Mouse (Mus musculus) hindbrain, embryonic 12.5 days (tissue): ENCODE data around the gene Zeb2. TPM values are rescaled to one million over a fixed set of nuclear protein-coding genes. Genes with fewer than 3 reads are reported as not detected.

Experiments
- ATAC-seq: fragments of 200-750 bp; cut with Nextera tagmentation; 2 replicates; pipeline ENCODE4 v1.8.0; 2017; ENCODE audit warnings: moderate TSS enrichment; ENCODE audit not compliant: low FRiP score
- H3K27ac ChIP-seq: fragments of 300-500 bp; sonication (generic); 2 replicates; pipeline ENCODE4 v1.5.1; 2016; ENCODE audit warnings: mild to moderate bottlenecking
- H3K27me3 ChIP-seq: fragments of 300-500 bp; sonication (generic); 2 replicates; pipeline ENCODE4 v1.6.1; 2016; ENCODE audit warnings: mild to moderate bottlenecking
- H3K36me3 ChIP-seq: fragments of 300-500 bp; sonication (generic); 2 replicates; pipeline ENCODE4 v1.6.1; 2016; ENCODE audit warnings: mild to moderate bottlenecking
- H3K4me1 ChIP-seq: fragments of 300-500 bp; sonication (generic); 2 replicates; pipeline ENCODE4 v1.6.1; 2016
- H3K4me2 ChIP-seq: fragments of 300-500 bp; sonication (generic); replicated peaks from 2 replicates; pipeline ENCODE4 v1.6.1; 2016; ENCODE audit warnings: mild to moderate bottlenecking
- H3K4me3 ChIP-seq: fragments of 300-500 bp; sonication (generic); 2 replicates; pipeline ENCODE4 v1.5.1; 2016; ENCODE audit warnings: mild to moderate bottlenecking
- H3K9ac ChIP-seq: fragments of 300-500 bp; sonication (generic); 2 replicates; pipeline ENCODE4 v1.6.1; 2016; ENCODE audit warnings: mild to moderate bottlenecking, moderate library complexity
- H3K9me3 ChIP-seq: fragments of 300-500 bp; sonication (generic); replicated peaks from 2 replicates; pipeline ENCODE4 v1.6.1; 2016; ENCODE audit warnings: mild to moderate bottlenecking
- WGBS: fragments of 180-500 bp; shearing (Covaris S2); methylation state at CpG from one replicate; pipeline ENCODE4 v1.1.7; 2016; 5-methylcytosine and 5-hydroxymethylcytosine counted together
- polyA plus RNA-seq: library from polyadenylated mRNA; unstranded; fragments of >200 nt; fragmentation: Nextera tagmentation; extraction: Ambion mirVana; gene quantifications from 2 replicates; pipeline ENCODE4 v1.2.1, GENCODE M21; 2016

Gene Zeb2
- polyA plus RNA-seq, 1 experiment from 2014 or later = 47.3 TPM

DNA sequence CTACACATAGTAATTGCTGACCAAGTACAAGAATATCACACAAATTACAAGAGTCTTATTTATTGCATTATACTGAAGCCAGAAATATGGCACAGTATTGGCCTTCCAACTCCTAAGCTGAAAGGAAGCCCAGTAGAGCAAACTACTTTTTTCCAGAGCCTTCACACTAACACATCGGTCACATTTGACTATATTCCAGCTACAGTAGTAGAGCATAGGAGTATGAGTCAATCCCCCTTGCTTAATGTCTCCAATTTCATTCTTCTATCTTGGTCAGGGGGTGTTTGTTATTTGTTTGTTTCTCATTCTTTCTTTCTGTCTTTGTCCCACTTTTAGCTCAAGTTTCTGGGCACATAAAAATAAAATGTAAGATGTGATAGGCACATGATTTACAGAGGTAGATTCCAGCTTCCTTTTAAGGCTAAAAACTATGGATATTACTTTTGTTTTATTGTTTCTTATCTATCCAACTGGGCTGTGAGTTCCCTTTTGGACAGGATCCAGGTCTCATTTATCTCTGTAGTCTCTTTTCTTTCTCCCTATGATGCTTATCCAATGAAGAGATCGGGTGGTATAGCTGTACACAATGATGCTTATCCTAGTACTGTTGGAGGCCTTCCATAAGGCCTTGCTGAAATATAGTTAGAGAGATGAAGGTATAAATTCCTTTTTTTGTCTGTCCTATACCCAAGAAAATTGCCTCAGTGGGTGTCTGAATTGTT, 151.2 kb downstream of the Zeb2 start:
- H3K4me2 ChIP-seq = no peak overlapping the region
- no peak for ATAC-seq

DNA sequence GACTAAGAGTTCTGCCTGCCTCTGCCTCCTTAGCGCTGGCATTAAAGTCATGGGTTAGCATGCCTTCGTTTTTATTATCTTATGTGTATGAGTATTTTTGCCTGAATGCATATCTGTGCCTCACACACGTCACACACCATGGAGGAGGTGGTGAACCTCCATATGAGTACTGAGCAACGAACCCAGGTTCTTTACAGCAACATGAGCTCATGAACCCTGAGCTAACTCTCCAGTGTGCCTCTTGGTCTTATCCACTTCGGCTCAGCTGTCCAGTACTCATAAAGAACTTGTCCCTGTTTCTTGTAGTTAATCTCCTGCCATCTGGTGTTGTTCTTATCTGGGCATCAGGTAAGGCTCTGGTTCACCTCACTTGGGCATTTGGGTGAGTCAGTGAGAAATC, 154.6 kb downstream of the Zeb2 start:
- H3K36me3 ChIP-seq = no peaks in the 10 kb centered on the region
- H3K9ac ChIP-seq = no peak overlapping the region
- H3K27ac ChIP-seq = no peak overlapping the region
- no peaks in the 10 kb centered on the region for H3K9me3 ChIP-seq
- H3K27me3 ChIP-seq = no peaks in the 10 kb centered on the region
- WGBS = 94% methylated on average over 5 of the region's 5 CpGs
- H3K4me1 ChIP-seq = no peaks in the 10 kb centered on the region
- no peak overlapping the region for H3K4me3 ChIP-seq
- ATAC-seq = no peak
- H3K4me2 ChIP-seq = no peak overlapping the region

More for the DNA sequence above, 151.2 kb downstream of the Zeb2 start:
- Histone ChIP-seq H3K27me3 (no peaks in the 10 kb centered on the region), H3K4me3 (no peak overlapping the region), H3K4me1 (no peaks in the 10 kb centered on the region), H3K9ac (no peak overlapping the region), H3K36me3 (no peaks in the 10 kb centered on the region), H3K9me3 (no peaks in the 10 kb centered on the region), H3K27ac (no peak overlapping the region)
- 86% methylated on average over 2 of the region's 2 CpGs for WGBS

DNA sequence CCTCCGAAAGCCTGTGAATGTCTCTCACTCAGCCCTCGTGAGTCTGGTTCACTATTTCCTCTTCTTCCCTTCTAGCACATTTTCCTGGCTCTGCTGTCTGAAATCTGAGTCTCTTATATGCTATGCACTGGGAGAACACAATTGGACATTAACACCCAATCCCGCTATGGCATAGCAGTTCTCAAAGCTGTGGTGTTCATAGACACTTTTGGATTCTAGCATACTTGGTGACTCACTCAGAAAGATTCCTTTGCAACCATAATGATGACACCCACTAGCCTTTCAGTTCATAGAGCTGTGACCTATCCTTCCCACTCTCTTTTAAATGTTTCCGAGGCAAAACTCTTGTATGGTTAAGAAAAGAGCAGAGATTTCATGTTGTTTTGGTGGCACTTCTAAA, 156.0 kb downstream of the Zeb2 start:
- H3K4me2 ChIP-seq = no peak overlapping the region
- H3K27ac ChIP-seq = no peak overlapping the region
- no peak overlapping the region for H3K9ac ChIP-seq
- no peaks in the 10 kb centered on the region for H3K4me1 ChIP-seq
- H3K9me3 ChIP-seq = no peaks in the 10 kb centered on the region
- H3K27me3 ChIP-seq = no peaks in the 10 kb centered on the region
- H3K4me3 ChIP-seq = no peak overlapping the region
- WGBS = 87% methylated on average over 4 of the region's 4 CpGs
- H3K36me3 ChIP-seq = no peaks in the 10 kb centered on the region
- no peak for ATAC-seq

DNA sequence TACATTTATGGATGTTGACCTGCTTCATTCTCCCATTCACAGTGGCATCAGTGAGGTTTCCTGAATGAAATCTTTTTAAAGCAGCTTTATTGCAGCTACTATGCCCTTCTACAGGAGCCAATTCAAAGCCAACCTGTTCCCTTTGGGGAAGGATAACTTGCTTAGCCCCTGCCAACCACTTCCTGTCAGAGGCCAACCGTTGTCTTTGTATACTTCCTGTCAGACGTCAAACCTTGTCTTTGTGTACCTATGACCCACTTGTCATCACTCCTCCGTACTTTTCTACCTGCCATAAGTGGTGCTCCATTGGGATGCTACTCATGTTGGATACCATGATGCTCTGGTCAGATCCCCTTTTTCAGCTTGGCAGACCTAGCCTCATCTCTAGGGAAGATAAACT, 156.6 kb downstream of the Zeb2 start:
- Histone ChIP-seq H3K27ac (no peak overlapping the region), H3K36me3 (no peaks in the 10 kb centered on the region), H3K9me3 (no peaks in the 10 kb centered on the region), H3K4me2 (no peak overlapping the region), H3K4me1 (no peaks in the 10 kb centered on the region), H3K27me3 (no peaks in the 10 kb centered on the region), H3K4me3 (no peak overlapping the region), H3K9ac (no peak overlapping the region)
- no peak for ATAC-seq
- WGBS = 86% methylated on average over 3 of the region's 3 CpGs

DNA sequence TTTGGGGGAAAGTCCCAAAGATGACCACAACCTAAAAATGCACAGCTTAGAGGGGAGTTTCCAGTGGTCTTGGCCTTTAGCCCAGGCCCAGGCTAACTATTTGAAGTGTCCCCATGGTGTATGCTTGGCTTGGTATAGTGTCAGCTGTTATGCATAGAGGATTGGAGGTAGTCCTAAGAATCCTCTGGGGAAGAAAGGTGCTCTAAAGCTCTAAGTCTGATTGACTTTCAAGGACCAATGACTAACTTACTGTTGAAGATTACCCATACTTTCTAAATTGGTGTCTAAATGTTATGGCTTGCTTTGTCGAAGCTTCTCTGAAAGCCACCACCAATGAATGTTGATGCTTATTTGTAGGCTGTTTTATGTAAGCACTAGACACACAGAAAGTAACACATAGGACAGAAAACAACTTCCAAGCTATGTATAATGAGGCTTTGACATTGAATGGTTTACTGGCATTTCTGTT, 159.8 kb downstream of the Zeb2 start:
- Histone ChIP-seq H3K4me2 (no peak overlapping the region), H3K4me1 (0 out of 2 replicates have a peak, but pooled peaks cover 4% of the 10 kb centered on the region), H3K9ac (no peak overlapping the region), H3K9me3 (no peaks in the 10 kb centered on the region), H3K36me3 (no peaks in the 10 kb centered on the region), H3K27me3 (no peaks in the 10 kb centered on the region), H3K4me3 (no peak overlapping the region), H3K27ac (no peak overlapping the region)
- WGBS = 89% methylated on average over 1 of the region's 1 CpGs
- no peak for ATAC-seq

DNA sequence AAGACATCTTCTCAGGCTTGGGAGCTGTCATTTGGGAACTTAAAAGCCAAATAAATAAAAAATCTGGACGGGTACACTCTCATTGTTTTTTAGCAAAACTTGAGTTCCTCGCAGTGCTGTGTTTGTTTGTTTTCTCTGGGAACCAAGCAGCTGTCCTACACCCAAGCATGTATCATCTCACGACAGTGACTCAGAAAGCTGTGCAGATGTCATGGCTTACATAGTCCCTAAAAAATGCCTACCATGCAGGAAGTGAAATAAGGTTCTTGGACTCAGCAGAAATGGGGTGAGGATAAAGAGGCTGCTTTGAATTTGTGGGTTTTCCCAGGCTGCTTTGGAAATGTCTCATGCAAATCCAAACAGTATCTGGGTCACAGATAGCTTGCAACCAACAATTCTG, 161.0 kb downstream of the Zeb2 start:
- H3K4me3 ChIP-seq = no peak overlapping the region
- H3K9me3 ChIP-seq = no peaks in the 10 kb centered on the region
- ATAC-seq = no peak
- no peak overlapping the region for H3K27ac ChIP-seq
- H3K9ac ChIP-seq = no peak overlapping the region
- H3K27me3 ChIP-seq = no peaks in the 10 kb centered on the region
- no peak overlapping the region for H3K4me2 ChIP-seq
- H3K4me1 ChIP-seq = 0 out of 2 replicates have a peak, but pooled peaks cover 4% of the 10 kb centered on the region
- WGBS = 49% methylated on average over 3 of the region's 3 CpGs
- no peaks in the 10 kb centered on the region for H3K36me3 ChIP-seq

DNA sequence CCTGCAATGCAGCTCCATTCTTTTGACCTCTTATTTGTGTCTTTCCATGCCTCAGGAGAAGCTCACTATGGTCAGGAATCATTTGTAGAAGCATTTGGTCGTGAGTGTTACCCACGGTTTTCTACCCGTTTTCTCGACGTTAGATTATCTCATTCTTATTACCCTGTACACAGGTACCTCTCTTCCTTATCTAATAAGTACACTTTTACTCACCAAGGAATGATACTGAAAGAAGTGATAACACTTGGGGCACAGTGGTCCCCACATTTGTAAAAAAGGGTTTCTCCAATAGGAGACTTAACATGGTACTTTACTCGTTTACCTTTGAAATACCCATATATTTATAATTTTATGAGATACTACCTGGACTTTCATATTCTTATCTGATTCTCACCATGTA, 161.7 kb downstream of the Zeb2 start:
- Histone ChIP-seq H3K9me3 (no peaks in the 10 kb centered on the region), H3K27ac (no peak overlapping the region), H3K4me1 (0 out of 2 replicates have a peak, but pooled peaks cover 4% of the 10 kb centered on the region), H3K4me3 (no peak overlapping the region), H3K9ac (no peak overlapping the region), H3K27me3 (no peaks in the 10 kb centered on the region), H3K4me2 (no peak overlapping the region), H3K36me3 (no peaks in the 10 kb centered on the region)
- 91% methylated on average over 6 of the region's 6 CpGs for WGBS
- no peak for ATAC-seq

DNA sequence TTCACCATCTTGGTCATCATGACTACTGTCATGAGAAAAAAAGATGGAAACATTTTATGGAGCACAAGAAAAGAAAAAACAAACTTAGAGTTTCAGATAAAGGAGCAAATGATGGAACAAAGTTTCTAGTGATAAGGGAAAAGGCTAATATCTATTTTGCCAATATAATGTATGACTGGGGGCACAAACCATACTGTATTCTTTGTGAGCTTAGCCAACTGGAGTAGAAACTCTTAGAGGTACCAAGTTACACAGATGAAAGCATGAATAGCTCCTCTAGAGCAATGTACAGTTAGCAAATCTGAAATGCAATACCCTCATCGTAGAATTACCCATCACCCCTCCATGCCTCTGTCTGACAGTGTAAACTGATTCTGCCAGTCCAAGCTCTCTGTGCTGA, 163.0 kb downstream of the Zeb2 start:
- WGBS = 72% methylated on average over 1 of the region's 1 CpGs
- ATAC-seq = no peak

DNA sequence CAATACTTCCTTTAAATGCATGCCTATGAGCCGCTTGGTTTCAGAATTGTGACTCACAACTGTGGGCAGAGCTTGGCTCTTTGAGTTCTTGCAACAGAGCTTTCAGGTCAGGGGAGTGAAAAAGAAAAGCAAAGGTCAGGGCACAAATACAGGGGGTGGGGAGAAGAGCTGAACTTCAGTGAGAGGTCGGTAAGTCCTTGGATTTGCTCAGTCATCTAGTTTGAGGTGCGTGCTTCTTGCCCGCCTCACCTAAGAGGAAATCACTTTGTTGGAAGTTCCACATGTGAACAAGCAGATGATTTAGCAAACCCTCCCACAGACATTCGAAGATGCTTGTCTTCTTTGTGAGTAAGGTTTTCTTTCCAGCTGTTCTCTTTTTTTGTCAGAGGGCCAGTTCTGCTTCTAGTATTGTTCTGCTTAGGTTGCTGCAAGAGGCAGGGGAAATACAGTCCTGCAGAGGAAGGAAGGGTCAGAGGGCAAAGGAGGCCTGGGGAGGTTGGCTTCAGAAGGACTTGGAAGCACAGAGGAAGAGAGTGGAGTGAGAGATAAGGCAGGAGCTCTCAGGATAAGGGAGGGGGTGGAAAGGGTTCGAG, 164.3 kb downstream of the Zeb2 start:
- no peak for ATAC-seq
- Histone ChIP-seq H3K4me3 (no peak overlapping the region), H3K27me3 (no peaks in the 10 kb centered on the region), H3K9me3 (no peaks in the 10 kb centered on the region), H3K36me3 (no peaks in the 10 kb centered on the region), H3K4me1 (0 out of 2 replicates have a peak, but pooled peaks cover 4% of the 10 kb centered on the region), H3K9ac (no peak overlapping the region), H3K4me2 (no peak overlapping the region), H3K27ac (no peak overlapping the region)
- 23% methylated on average over 6 of the region's 6 CpGs for WGBS

More for the DNA sequence above, 163.0 kb downstream of the Zeb2 start:
- Histone ChIP-seq H3K27ac (no peak overlapping the region), H3K4me3 (no peak overlapping the region), H3K27me3 (no peaks in the 10 kb centered on the region), H3K9ac (no peak overlapping the region), H3K4me1 (0 out of 2 replicates have a peak, but pooled peaks cover 4% of the 10 kb centered on the region), H3K36me3 (no peaks in the 10 kb centered on the region), H3K9me3 (no peaks in the 10 kb centered on the region), H3K4me2 (no peak overlapping the region)

DNA sequence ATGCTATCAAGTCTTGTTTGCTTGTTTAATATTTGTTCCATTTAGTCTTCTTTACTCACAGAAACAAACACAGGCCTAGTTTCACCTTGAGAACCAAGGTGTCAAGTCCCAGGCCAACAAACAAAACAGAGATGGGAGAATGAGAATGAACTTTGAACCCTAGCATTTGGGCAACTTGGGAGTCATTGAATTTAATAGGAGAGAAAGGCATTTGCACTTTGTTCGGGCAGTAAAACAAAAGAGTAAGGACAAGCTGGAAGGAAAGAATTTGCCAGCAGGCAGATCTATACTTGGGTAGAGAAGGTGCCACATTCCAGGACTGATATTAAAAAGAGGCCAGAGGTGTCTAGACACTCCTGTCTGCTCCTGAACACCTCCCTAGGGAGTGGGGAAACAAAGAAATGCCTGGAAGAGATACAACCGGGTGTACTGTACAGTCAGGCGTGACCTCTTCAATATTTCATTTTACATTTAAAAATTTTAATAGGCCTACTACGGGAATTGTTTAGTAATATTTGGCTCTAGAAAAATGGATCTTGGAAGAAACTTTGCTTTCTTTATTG, 165.5 kb downstream of the Zeb2 start:
- no peak overlapping the region for H3K27ac ChIP-seq
- whole genome bisulfite sequencing = 68% methylated on average over 4 of the region's 4 CpGs
- ATAC-seq = no peak

DNA sequence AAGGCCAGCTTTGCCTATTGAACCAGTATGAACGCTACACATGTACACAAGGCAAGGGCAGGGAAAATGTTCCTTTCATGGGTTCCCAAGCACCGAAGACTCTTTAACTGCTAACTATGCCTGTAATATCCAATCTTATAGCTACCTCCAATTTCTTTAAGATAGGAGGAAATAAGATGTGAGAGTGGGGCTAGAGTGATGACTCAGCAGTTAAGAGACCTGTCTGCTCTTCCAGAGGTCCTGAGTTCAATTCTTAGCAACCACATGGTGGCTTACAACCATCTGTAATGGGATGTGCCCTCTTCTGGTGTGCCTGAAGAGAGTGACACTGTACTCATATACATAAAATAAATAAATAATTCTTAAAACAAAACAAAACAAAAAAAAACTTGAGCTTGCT, 172.5 kb downstream of the Zeb2 start:
- no peaks in the 10 kb centered on the region for H3K36me3 ChIP-seq
- H3K4me2 ChIP-seq = no peak overlapping the region
- no peak overlapping the region for H3K9ac ChIP-seq
- ATAC-seq = no peak
- H3K9me3 ChIP-seq = no peaks in the 10 kb centered on the region
- no peak overlapping the region for H3K4me3 ChIP-seq
- H3K27me3 ChIP-seq = no peaks in the 10 kb centered on the region
- 93% methylated on average over 2 of the region's 2 CpGs for WGBS
- H3K27ac ChIP-seq = no peak overlapping the region
- H3K4me1 ChIP-seq = no peaks in the 10 kb centered on the region

More for the DNA sequence above, 165.5 kb downstream of the Zeb2 start:
- Histone ChIP-seq H3K9ac (no peak overlapping the region), H3K4me3 (no peak overlapping the region), H3K9me3 (no peaks in the 10 kb centered on the region), H3K36me3 (no peaks in the 10 kb centered on the region), H3K4me1 (0 out of 2 replicates have a peak, but pooled peaks cover 4% of the 10 kb centered on the region), H3K27me3 (no peaks in the 10 kb centered on the region), H3K4me2 (no peak overlapping the region)
